Mouse (Mus musculus) hindbrain, embryonic 13.5 days (tissue): ENCODE data around the gene Ntf5. TPM values are rescaled to one million over a fixed set of nuclear protein-coding genes. Genes with fewer than 3 reads are reported as not detected.

Source experiments
- ATAC-seq: fragments of 200-750 bp; cut with Nextera tagmentation; 2 replicates; pipeline ENCODE4 v1.8.0; 2017; ENCODE audit warnings: moderate TSS enrichment; ENCODE audit not compliant: low FRiP score
- H3K27ac ChIP-seq: fragments of 300-500 bp; sonication (generic); 2 replicates; pipeline ENCODE4 v1.5.1; 2015; ENCODE audit warnings: inconsistent platforms, mild to moderate bottlenecking, moderate library complexity
- H3K27me3 ChIP-seq: fragments of 300-500 bp; sonication (generic); 2 replicates; pipeline ENCODE4 v1.6.1; 2015; ENCODE audit warnings: mild to moderate bottlenecking, inconsistent platforms
- H3K36me3 ChIP-seq: fragments of 300-500 bp; sonication (generic); 2 replicates; pipeline ENCODE4 v1.6.1; 2015; ENCODE audit warnings: mild to moderate bottlenecking, inconsistent platforms
- H3K4me1 ChIP-seq: fragments of 300-500 bp; sonication (generic); replicated peaks from 2 replicates; pipeline ENCODE4 v1.6.1; 2015; ENCODE audit warnings: inconsistent platforms
- H3K4me2 ChIP-seq: fragments of 300-500 bp; sonication (generic); 2 replicates; pipeline ENCODE4 v1.6.1; 2015; ENCODE audit warnings: inconsistent platforms, mild to moderate bottlenecking, moderate library complexity
- H3K4me3 ChIP-seq: fragments of 300-500 bp; sonication (generic); 2 replicates; pipeline ENCODE4 v1.5.1; 2015; ENCODE audit warnings: mild to moderate bottlenecking, inconsistent platforms
- H3K9ac ChIP-seq: fragments of 300-500 bp; sonication (generic); 2 replicates; pipeline ENCODE4 v1.6.1; 2015; ENCODE audit warnings: mild to moderate bottlenecking, inconsistent platforms
- H3K9me3 ChIP-seq: fragments of 300-500 bp; sonication (generic); 2 replicates; pipeline ENCODE4 v1.6.1; 2016; ENCODE audit warnings: inconsistent platforms
- WGBS: fragments of 180-500 bp; shearing (Covaris S2); methylation state at CpG from one replicate; pipeline ENCODE4 v1.1.7; 2015; 5-methylcytosine and 5-hydroxymethylcytosine counted together
- polyA plus RNA-seq: library from polyadenylated mRNA; unstranded; fragments of >200 nt; fragmentation: Nextera tagmentation; extraction: Ambion mirVana; gene quantifications from 2 replicates; pipeline ENCODE4 v1.2.1, GENCODE M21; 2015

Gene Ntf5
- polyA plus RNA-seq, 1 experiment from 2014 or later: 0.10 TPM

DNA sequence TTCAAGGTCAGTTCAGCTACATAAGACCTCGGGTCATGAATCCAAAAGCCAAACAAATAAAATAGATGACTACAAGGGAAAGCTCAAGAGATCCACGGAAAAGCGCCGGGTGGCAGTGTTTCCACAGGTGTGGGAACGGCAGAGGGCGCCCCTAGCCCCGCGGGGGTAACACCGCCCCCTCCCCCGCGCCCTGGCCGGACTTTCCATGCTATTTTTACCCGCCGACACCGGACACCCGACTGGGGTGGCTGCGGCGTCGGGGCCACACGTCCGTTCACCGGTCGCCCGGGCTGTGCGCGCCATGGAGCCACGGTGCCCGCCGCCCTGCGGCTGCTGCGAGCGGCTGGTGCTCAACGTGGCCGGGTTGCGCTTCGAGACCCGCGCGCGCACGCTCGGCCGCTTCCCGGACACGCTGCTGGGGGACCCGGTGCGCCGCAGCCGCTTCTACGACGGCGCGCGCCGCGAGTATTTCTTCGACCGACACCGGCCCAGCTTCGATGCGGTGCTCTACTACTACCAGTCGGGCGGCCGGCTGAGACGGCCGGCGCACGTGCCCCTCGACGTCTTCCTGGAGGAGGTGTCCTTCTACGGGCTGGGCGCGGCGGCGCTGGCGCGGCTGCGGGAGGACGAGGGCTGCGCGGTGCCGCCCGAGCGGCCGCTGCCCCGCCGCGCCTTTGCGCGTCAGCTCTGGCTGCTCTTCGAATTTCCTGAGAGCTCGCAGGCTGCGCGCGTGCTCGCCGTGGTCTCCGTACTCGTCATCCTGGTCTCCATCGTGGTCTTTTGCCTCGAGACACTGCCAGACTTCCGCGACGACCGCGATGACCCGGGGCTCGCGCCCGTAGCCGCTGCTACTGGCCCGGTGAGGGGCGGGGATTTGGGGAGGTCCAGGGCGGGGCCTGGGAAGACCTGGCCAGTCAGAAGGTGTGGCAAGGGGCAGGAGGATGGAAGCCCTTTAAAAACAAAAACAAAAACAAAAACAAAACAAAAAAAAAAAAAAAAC is 7.0 kb upstream of the Ntf5 start:
- Histone ChIP-seq H3K4me1 (peaks cover 14% of the 10 kb centered on the region), H3K4me3 (peak overlapping the region; percentile 34), H3K36me3 (no peaks in the 10 kb centered on the region), H3K27me3 (peaks cover 68% of the 10 kb centered on the region), H3K9ac (peak overlapping the region; percentile 60), H3K9me3 (no peaks in the 10 kb centered on the region), H3K27ac (no peak overlapping the region), H3K4me2 (peak overlapping the region; percentile 51)
- no peak for ATAC-seq
- WGBS: 2% methylated on average over 113 of the region's 114 CpGs

DNA sequence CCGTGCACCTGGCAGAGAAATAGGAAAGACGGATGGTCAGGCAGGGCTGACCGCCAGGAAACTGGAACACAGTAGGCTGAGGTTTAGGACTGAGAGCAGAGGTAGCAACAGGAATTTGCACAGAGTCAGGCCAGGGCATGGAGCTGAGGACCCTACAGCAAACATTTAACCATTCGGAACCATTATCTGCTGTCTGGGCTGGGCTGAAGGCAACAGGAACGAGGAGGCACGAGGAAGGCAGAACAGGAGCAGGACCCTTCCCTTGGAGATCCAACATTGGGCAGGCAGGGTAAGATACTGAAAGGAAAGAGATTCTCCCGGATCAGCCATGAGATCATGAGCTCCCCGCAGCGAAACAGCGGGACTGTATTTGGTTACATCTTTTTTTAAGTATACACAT is 5.7 kb upstream of the Ntf5 start:
- Histone ChIP-seq H3K9ac (no peak overlapping the region), H3K36me3 (no peaks in the 10 kb centered on the region), H3K27ac (no peak overlapping the region), H3K27me3 (peaks cover 82% of the 10 kb centered on the region), H3K4me3 (no peak overlapping the region), H3K4me2 (no peak overlapping the region), H3K4me1 (peaks cover 14% of the 10 kb centered on the region), H3K9me3 (no peaks in the 10 kb centered on the region)
- WGBS: 78% methylated on average over 10 of the region's 10 CpGs
- no peak for ATAC-seq

DNA sequence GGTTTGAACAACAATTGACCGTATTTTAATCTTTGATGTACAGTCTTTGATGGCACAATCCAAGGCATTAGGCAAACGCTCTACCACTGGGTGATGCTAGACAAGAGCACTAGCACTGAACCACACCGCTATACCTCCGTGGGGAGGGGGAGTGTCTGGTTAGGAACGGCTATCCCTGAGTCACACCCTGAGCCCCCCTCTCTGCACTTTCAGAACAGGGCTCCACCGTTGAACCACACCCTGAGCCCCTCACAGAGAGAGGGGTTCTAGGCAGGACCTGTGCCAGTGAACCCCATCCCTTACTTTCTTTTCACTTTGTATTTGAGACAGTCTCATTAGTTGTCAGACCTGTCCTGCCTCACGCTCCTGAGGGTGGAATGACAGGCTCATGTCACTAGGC is 5.1 kb upstream of the Ntf5 start:
- WGBS: 76% methylated on average over 7 of the region's 7 CpGs
- Histone ChIP-seq H3K27ac (no peak overlapping the region), H3K4me1 (peaks cover 17% of the 10 kb centered on the region), H3K27me3 (peaks cover 87% of the 10 kb centered on the region), H3K9ac (no peak overlapping the region), H3K9me3 (no peaks in the 10 kb centered on the region), H3K36me3 (no peaks in the 10 kb centered on the region), H3K4me2 (no peak overlapping the region), H3K4me3 (no peak overlapping the region)
- no peak for ATAC-seq

DNA sequence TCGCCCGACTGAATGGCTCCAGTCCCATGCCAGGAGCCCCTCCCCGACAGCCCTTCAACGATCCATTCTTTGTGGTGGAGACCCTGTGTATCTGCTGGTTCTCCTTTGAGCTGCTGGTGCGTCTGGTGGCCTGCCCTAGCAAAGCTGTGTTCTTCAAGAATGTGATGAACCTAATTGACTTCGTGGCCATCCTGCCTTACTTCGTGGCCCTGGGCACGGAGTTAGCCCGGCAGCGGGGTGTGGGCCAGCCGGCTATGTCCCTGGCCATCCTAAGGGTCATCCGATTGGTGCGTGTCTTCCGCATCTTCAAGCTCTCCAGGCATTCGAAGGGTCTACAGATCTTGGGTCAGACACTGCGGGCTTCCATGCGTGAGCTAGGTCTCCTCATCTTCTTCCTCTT is 4.5 kb upstream of the Ntf5 start:
- 89% methylated on average over 17 of the region's 17 CpGs for WGBS
- Histone ChIP-seq H3K4me1 (peaks cover 23% of the 10 kb centered on the region), H3K9me3 (no peaks in the 10 kb centered on the region), H3K27ac (no peak overlapping the region), H3K4me3 (no peak overlapping the region), H3K36me3 (no peaks in the 10 kb centered on the region), H3K27me3 (peaks cover 93% of the 10 kb centered on the region), H3K9ac (no peak overlapping the region), H3K4me2 (no peak overlapping the region)
- no peak for ATAC-seq

DNA sequence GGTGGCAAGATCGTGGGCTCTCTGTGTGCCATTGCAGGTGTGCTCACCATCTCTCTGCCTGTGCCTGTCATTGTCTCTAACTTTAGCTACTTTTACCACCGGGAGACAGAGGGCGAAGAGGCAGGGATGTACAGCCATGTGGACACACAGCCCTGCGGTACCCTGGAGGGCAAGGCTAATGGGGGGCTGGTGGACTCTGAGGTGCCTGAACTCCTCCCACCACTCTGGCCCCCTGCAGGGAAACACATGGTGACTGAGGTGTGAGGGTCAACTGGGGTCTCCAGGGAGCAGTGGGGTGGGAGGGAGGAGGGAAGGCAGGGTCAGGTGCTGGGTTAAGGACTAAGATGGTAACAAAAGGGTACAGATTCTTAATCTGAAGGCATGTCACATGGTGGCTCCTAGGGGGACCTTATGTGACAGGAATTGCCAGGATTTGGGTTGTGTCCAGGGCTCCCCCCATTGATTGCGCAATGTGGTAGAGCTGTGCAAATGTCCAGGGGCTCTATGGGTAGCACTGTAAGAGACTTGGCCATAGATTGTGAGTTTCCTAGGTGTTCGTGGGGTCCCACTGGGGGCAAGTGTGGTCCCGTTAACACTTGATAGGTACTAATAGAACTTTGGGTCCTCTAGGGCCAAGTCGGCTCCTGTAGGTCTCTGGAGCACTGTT is 3.9 kb upstream of the Ntf5 start:
- no peak overlapping the region for H3K9ac ChIP-seq
- no peak overlapping the region for H3K4me2 ChIP-seq
- peaks cover 26% of the 10 kb centered on the region for H3K4me1 ChIP-seq
- H3K4me3 ChIP-seq: no peak overlapping the region
- no peak overlapping the region for H3K27ac ChIP-seq
- no peaks in the 10 kb centered on the region for H3K9me3 ChIP-seq
- ATAC-seq: no peak
- peaks cover 100% of the 10 kb centered on the region for H3K27me3 ChIP-seq
- H3K36me3 ChIP-seq: no peaks in the 10 kb centered on the region
- WGBS: 87% methylated on average over 8 of the region's 8 CpGs

DNA sequence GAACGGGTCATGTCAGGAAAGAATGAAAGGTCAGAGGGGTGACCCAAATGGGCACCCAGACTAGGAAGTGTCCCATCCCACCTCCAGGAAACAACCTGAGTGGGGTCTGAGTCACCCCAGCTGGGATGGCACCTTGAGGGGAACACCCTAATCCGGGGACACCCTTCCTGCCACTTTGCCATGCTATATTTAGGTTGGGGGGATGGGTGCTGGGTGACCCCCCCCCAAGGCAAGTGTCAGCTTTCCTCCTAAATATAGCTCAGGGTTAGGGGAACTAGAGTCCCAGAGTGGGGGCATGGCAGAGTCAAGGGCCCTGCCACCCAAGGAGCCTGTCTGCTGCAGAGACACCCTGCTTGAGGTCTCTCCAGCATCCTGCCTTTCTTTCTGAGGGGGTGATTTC is 1.1 kb upstream of the Ntf5 start:
- Histone ChIP-seq H3K4me2 (no peak overlapping the region), H3K9me3 (no peaks in the 10 kb centered on the region), H3K9ac (no peak overlapping the region), H3K36me3 (no peaks in the 10 kb centered on the region), H3K4me1 (peaks cover 18% of the 10 kb centered on the region), H3K4me3 (no peak overlapping the region), H3K27ac (no peak overlapping the region), H3K27me3 (peaks cover 100% of the 10 kb centered on the region)
- ATAC-seq: no peak
- WGBS: 88% methylated on average over 2 of the region's 2 CpGs

DNA sequence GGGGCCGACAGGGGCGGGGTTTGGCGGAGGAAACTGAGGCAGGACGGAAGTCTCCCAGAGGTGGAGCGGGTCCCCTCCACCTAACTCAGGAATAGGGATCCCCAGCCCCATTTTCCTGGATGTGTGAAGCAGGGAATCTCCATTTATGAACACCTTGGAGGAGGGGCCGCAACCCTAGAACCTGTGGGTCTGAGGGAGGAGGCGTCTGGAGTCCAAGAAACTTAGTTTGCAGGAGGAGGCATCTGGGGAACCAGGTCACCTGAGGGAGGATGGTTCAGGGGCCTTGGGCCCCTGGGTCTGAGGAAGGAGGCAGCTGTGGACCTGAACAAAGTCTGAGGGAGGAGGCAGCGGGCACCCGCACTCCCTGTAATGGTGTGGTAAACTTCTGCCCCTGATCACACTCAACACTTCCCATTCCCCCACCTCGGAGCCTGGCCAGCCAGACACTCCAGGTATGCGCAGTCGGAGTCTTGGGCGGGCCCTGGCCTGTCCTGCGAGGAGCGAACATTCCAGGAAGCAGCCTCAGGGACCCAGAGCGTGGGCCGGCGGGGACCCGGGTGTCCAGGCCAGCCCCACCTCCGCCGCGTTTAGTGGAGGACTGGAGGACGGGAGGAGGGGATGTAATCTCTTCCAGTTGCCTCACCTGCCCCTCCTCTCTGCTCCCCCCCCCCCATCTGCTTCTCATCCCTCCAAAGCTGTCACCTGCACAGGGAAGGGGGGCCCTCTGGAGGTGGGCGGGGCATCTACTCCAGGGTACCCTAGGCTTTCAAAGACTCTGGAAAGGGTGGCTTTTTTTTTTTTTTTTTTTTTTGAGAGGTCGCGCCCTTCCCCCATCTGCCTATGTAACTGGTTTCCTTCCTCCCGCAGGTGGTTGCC is 607 bp downstream of the Ntf5 start:
- H3K4me2 ChIP-seq: peak overlapping the region; percentile 80
- WGBS: 2% methylated on average over 21 of the region's 27 CpGs
- H3K9ac ChIP-seq: peak overlapping the region; percentile 76
- no peak for ATAC-seq
- no peak overlapping the region for H3K27ac ChIP-seq
- no peaks in the 10 kb centered on the region for H3K36me3 ChIP-seq
- H3K27me3 ChIP-seq: peaks cover 100% of the 10 kb centered on the region
- no peaks in the 10 kb centered on the region for H3K9me3 ChIP-seq
- peak overlapping the region; percentile 52 for H3K4me3 ChIP-seq
- H3K4me1 ChIP-seq: peaks cover 21% of the 10 kb centered on the region

DNA sequence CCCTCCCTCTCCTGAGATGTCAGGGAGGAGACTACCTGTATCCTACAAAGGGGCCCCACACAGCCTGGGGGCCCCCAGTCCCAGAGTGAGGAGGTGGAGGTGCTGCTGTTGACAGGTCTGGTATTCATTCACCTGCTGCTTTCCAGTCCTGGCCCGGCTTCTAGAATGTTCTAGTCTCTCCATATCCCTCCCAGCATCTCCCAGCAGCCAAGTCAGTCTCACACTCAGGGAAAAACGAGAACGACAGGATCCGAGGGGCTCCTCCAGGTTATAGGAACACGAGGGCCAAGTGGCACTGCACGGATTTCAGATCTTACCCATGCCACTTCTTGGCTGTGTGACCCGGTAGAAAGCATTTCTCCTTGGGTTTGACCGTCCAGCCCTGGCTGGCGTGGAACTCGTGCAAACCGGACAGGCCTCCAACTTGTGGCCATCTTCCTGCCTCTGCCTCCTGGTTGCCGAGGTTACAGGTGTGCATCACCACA is 1.3 kb downstream of the Ntf5 start:
- peaks cover 100% of the 10 kb centered on the region for H3K27me3 ChIP-seq
- H3K27ac ChIP-seq: no peak overlapping the region
- WGBS: 47% methylated on average over 12 of the region's 12 CpGs
- H3K4me3 ChIP-seq: no peak overlapping the region
- H3K4me1 ChIP-seq: peaks cover 21% of the 10 kb centered on the region
- no peaks in the 10 kb centered on the region for H3K9me3 ChIP-seq
- no peaks in the 10 kb centered on the region for H3K36me3 ChIP-seq
- no peak for ATAC-seq
- H3K4me2 ChIP-seq: no peak overlapping the region
- no peak overlapping the region for H3K9ac ChIP-seq

DNA sequence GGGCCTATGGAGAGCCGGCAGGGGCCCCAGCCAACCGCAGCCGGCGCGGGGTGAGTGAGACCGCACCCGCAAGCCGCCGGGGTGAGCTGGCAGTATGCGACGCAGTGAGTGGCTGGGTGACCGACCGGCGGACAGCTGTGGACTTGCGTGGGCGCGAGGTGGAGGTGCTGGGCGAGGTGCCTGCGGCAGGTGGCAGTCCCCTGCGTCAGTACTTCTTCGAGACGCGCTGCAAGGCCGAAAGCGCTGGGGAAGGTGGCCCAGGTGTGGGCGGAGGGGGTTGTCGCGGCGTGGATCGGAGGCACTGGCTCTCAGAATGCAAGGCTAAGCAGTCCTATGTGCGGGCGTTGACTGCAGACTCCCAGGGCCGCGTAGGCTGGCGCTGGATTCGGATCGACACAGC is 2.1 kb downstream of the Ntf5 start:
- H3K36me3 ChIP-seq: peaks cover 4% of the 10 kb centered on the region
- peaks cover 21% of the 10 kb centered on the region for H3K4me1 ChIP-seq
- WGBS: 10% methylated on average over 37 of the region's 37 CpGs
- no peak for ATAC-seq
- H3K27me3 ChIP-seq: peaks cover 100% of the 10 kb centered on the region
- 0 out of 2 replicates have a peak overlapping the region, but pooled peaks have one; percentile 17 for H3K4me3 ChIP-seq
- H3K27ac ChIP-seq: no peak overlapping the region
- 0 out of 2 replicates have a peak overlapping the region, but pooled peaks have one; percentile 7 for H3K4me2 ChIP-seq
- H3K9me3 ChIP-seq: no peaks in the 10 kb centered on the region
- no peak overlapping the region; the same call in 1 of the 2 replicates for H3K9ac ChIP-seq

DNA sequence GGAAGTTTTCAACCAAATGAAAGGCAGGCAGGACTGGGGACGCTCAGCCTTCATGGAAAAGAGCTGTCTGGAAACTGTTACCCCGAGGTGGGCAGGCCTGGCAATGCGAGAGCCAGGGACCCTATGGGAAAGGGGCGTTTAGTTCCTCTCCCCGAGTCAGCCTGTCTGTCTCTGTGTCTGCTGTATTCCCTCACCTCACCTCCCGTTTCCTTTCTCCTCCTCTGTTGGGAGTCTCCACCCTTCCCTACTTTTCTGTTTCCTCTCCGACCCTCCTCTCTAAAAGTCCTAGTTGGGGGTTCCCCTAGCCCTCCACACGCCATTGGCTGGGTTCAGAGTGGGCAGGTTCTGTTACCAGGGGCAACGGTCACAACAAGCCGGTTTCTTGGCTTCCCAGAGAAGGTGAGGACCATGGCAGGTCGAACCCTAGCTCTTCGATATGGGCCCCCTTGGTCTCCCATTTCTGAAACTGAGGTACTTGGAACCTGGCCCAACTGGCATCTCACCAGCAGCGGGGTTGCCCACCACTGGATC is 4.5 kb downstream of the Ntf5 start:
- H3K4me2 ChIP-seq: no peak overlapping the region
- H3K9me3 ChIP-seq: no peaks in the 10 kb centered on the region
- no peak overlapping the region for H3K4me3 ChIP-seq
- peaks cover 28% of the 10 kb centered on the region for H3K36me3 ChIP-seq
- H3K9ac ChIP-seq: no peak overlapping the region
- no peak for ATAC-seq
- H3K4me1 ChIP-seq: peaks cover 21% of the 10 kb centered on the region
- H3K27ac ChIP-seq: no peak overlapping the region
- peaks cover 94% of the 10 kb centered on the region for H3K27me3 ChIP-seq
- 10% methylated on average over 13 of the region's 13 CpGs for WGBS

DNA sequence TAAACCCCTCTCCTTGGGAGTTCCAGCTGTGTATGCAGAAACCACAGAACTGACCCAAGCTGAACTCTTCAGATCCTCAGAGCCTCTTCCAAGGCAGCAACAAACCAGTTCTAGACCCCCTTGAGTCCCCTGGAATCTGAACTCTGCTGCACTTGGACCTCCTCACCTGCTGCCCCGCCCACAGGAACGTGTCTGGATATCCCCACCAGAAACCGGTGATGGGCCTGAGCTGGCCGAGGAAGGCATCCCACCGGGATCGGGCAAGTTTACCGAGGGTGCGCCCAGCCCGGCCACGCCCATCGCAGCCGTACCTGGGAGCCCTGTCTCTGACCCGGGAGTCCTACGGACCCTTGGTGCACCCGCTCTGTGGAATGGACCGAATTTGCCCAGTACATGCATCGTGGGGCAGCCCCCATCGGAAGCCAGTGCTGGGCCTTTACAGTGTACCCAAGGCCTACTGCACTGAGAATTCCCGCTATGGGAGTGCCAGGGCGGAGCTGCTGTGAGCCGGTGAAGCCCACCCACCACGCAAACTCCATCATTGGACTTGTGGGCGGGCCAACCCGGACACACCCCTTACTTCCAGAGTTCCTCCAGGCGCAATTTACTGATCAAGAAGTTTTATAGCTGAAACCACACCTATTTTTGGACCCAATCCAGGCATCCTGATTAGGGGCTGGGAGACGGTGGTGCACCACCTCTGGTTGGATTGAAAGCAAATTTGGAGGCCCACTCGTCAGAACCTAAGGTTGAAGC is 6.5 kb downstream of the Ntf5 start:
- 18% methylated on average over 27 of the region's 27 CpGs for WGBS
- H3K9ac ChIP-seq: no peak overlapping the region
- no peak for ATAC-seq
- no peak overlapping the region for H3K4me2 ChIP-seq
- H3K27me3 ChIP-seq: peaks cover 74% of the 10 kb centered on the region
- peaks cover 48% of the 10 kb centered on the region for H3K36me3 ChIP-seq
- H3K4me3 ChIP-seq: no peak overlapping the region
- no peaks in the 10 kb centered on the region for H3K9me3 ChIP-seq
- H3K27ac ChIP-seq: no peak overlapping the region
- H3K4me1 ChIP-seq: peaks cover 8% of the 10 kb centered on the region
